Mouse (Mus musculus) cerebellum, adult 2 months (tissue): ENCODE measurements around the gene Esyt2.

Source experiments
- CTCF ChIP-seq: fragments of 200-500 bp; IDR thresholded peaks from 2 replicates; pipeline ENCODE4 v1.5.1; 2011; ENCODE audit warnings: low read depth, mild to moderate bottlenecking, control low read depth, low read length, moderate library complexity, borderline replicate concordance; ENCODE audit not compliant: insufficient read depth
- POLR2A ChIP-seq: fragments of 200-500 bp; IDR thresholded peaks from 2 replicates; pipeline ENCODE4 v1.6.1; 2011; ENCODE audit warnings: low read length, control low read depth, borderline replicate concordance; ENCODE audit not compliant: insufficient read depth

DNA sequence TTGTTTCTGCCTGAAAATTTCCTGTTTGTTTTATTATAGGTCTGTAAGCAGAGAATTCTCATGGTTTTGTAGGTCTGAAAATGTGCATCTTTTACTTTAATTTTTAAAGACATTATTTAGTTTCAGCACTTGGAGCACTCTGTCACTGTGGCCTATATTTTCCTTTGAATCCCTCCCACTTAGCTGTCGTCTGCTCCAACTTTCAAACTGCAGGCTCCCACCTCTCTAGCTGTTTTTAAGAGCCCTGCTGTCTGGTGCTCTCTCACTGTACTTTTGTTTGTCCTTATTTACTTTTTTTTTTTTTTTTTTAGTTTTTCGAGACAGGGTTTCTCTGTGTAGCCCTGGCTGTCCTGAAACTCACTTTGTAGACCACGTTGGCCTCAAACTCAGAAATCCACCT lies 42.2 kb upstream of the Esyt2 start:
- no peak for TF ChIP-seq CTCF
- TF ChIP-seq POLR2A: no peak
